Mouse (Mus musculus): ENCODE measurements around the gene Gabrr2. TPM values are rescaled to one million over a fixed set of nuclear protein-coding genes. Genes with fewer than 3 reads are reported as not detected.

Gene Gabrr2
- polyA plus RNA-seq, 1 experiment from 2014 or later = 0.67 TPM

DNA sequence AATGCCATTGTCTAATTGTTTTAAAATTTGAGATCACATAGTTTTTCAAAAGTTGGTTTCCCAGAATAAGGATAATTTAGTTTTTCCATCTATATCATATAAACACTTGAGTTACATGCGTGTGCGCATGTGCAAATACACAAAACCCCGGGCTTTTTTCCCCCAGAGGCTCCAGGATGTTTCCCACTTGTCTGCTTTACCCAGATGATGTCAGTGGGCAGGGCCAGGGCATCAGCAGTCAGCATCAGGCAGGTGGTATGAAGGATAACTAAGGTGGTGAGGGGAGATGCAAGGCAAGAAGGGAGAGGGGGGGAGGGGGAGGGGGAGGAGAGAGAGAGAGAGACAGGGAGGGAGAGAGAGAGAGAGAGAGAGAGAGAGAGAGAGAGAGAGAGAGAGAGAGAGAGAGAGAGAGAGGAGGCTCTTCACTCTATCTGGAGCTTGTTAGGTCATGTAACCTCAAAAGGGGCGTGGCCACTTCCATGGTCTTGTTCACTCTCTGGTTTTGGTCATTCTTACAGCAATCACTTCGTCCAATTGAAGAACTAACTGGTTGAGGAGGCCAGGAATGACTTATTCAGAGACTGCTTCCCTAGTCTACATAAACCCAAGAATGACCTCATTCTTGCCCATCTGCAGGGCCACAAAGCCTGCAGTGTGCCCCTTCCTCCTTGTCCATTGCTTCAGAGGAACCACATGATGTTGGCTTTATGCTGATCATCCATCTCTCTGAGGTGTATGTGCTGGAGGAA, 13.2 kb downstream of the Gabrr2 start:
- Histone ChIP-seq H3K4me1 (ENCODE audit: control insufficient read depth, insufficient read depth, low read length) (no peaks in the 10 kb centered on the region), H3K36me3 (ENCODE audit: control insufficient read depth, insufficient read depth, low read length) (no peaks in the 10 kb centered on the region), H3K4me2 (ENCODE audit: low read depth, low read length) (no peak overlapping the region), H3K4me3 (ENCODE audit: low read depth, low read length) (no peak overlapping the region), H3K9me3 (ENCODE audit: control insufficient read depth, low read length) (no peaks in the 10 kb centered on the region), H3K9ac (ENCODE audit: low read depth, low read length) (no peak overlapping the region), H3K27ac (replicated peaks; ENCODE audit: low read depth, low read length) (no peak overlapping the region), H3K27me3 (replicated peaks; ENCODE audit: control insufficient read depth, insufficient read depth, low read length) (no peaks in the 10 kb centered on the region)
- ATAC-seq (ENCODE audit: low read depth) = no peak
- no peak for DNase-seq (ENCODE audit: low spot score)
- WGBS = 79% methylated on average over 5 of the region's 5 CpGs

- H3K27ac ChIP-seq (replicated peaks; ENCODE audit: low read depth, low read length) = no peak overlapping the region
- H3K4me3 ChIP-seq (ENCODE audit: low read depth, low read length) = no peak overlapping the region
- WGBS = 74% methylated on average over 11 of the region's 11 CpGs
- H3K9me3 ChIP-seq (ENCODE audit: control insufficient read depth, low read length) = no peaks in the 10 kb centered on the region
- no peaks in the 10 kb centered on the region for H3K36me3 ChIP-seq (ENCODE audit: control insufficient read depth, insufficient read depth, low read length)
- ATAC-seq (ENCODE audit: low read depth) = no peak
- H3K4me1 ChIP-seq (ENCODE audit: control insufficient read depth, insufficient read depth, low read length) = no peaks in the 10 kb centered on the region
- H3K4me2 ChIP-seq (ENCODE audit: low read depth, low read length) = no peak overlapping the region
- no peak for DNase-seq (ENCODE audit: low spot score)
- H3K9ac ChIP-seq (ENCODE audit: low read depth, low read length) = no peak overlapping the region
- H3K27me3 ChIP-seq (replicated peaks; ENCODE audit: control insufficient read depth, insufficient read depth, low read length) = no peaks in the 10 kb centered on the region
Measured at GRCm38 (mm10) chr4:33077161-33077560, 14.4 kb downstream of the Gabrr2 start.

- 61% methylated on average over 8 of the region's 8 CpGs for WGBS
- no peak overlapping the region for H3K4me2 ChIP-seq (ENCODE audit: low read depth, low read length)
- no peak overlapping the region for H3K27ac ChIP-seq (replicated peaks; ENCODE audit: low read depth, low read length)
- ATAC-seq (ENCODE audit: low read depth) (no peak), DNase-seq (ENCODE audit: low spot score) (no peak)
- H3K4me1 ChIP-seq (ENCODE audit: control insufficient read depth, insufficient read depth, low read length) = no peaks in the 10 kb centered on the region
- no peaks in the 10 kb centered on the region for H3K36me3 ChIP-seq (ENCODE audit: control insufficient read depth, insufficient read depth, low read length)
- H3K27me3 ChIP-seq (replicated peaks; ENCODE audit: control insufficient read depth, insufficient read depth, low read length) = no peaks in the 10 kb centered on the region
- H3K4me3 ChIP-seq (ENCODE audit: low read depth, low read length) = no peak overlapping the region
- no peaks in the 10 kb centered on the region for H3K9me3 ChIP-seq (ENCODE audit: control insufficient read depth, low read length)
- no peak overlapping the region for H3K9ac ChIP-seq (ENCODE audit: low read depth, low read length)
Measured at GRCm38 (mm10) chr4:33077724-33078123, 14.9 kb downstream of the Gabrr2 start.

DNA sequence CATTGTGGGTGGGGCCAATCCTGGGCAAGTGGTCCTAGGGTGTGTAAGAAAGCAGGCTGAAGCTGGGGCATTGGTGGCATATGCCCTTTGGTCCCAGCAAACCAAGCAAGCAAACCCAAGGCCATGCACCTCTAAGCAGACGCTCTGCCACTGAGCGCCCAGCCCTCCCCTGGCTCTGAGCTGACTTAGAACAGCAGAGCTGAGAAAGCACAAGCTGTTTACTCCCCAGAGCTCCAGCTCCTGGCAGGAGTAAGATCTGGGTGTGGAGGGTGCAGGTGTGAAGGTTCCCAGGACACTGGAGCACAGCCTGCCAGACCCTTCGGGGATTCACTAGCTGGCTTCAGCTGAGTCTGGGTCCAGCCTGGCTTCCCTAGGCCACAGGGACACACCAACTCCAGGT, 15.7 kb downstream of the Gabrr2 start:
- 86% methylated on average over 3 of the region's 3 CpGs for WGBS
- Histone ChIP-seq H3K27me3 (replicated peaks; ENCODE audit: control insufficient read depth, insufficient read depth, low read length) (no peaks in the 10 kb centered on the region), H3K9me3 (ENCODE audit: control insufficient read depth, low read length) (no peaks in the 10 kb centered on the region), H3K27ac (replicated peaks; ENCODE audit: low read depth, low read length) (no peak overlapping the region), H3K4me2 (ENCODE audit: low read depth, low read length) (no peak overlapping the region), H3K9ac (ENCODE audit: low read depth, low read length) (no peak overlapping the region), H3K4me1 (ENCODE audit: control insufficient read depth, insufficient read depth, low read length) (no peaks in the 10 kb centered on the region), H3K4me3 (ENCODE audit: low read depth, low read length) (no peak overlapping the region), H3K36me3 (ENCODE audit: control insufficient read depth, insufficient read depth, low read length) (no peaks in the 10 kb centered on the region)
- no peak for ATAC-seq (ENCODE audit: low read depth)
- DNase-seq (ENCODE audit: low spot score) = no peak

DNA sequence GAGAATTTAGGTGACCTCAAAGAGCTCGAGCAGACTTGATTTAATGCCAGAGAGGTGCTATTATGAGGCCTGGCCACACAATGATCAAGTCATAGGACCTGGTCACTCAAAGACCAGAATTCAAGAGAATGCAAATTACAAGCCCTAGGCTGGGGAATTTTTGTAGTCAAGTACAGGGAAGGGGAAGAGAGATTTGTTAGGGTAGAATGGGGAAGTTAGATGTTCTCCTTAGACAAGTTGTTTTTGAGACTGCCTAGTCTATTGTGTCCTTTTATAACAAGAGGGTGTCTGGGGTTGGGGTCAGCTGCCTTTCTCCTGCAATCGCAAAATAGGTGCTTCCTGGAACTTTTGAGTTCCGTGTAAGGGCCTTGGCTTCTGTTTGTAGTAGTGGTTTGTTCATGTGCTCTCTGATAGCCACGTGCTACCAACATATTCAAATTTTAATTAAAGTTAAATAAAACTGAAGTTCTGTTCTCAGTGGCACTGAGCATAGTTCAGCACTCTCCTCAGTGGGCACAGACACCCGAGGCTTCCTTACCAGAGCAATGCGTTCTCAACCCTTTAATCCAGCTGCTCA, 36.4 kb downstream of the Gabrr2 start:
- DNase-seq (ENCODE audit: low spot score) = no peak
- no peak overlapping the region for H3K9ac ChIP-seq (ENCODE audit: low read depth, low read length)
- no peaks in the 10 kb centered on the region for H3K27me3 ChIP-seq (replicated peaks; ENCODE audit: control insufficient read depth, insufficient read depth, low read length)
- H3K4me1 ChIP-seq (ENCODE audit: control insufficient read depth, insufficient read depth, low read length) = no peaks in the 10 kb centered on the region
- no peaks in the 10 kb centered on the region for H3K9me3 ChIP-seq (ENCODE audit: control insufficient read depth, low read length)
- no peak overlapping the region for H3K4me3 ChIP-seq (ENCODE audit: low read depth, low read length)
- H3K36me3 ChIP-seq (ENCODE audit: control insufficient read depth, insufficient read depth, low read length) = no peaks in the 10 kb centered on the region
- ATAC-seq (ENCODE audit: low read depth) = no peak
- no peak overlapping the region for H3K4me2 ChIP-seq (ENCODE audit: low read depth, low read length)
- WGBS = 77% methylated on average over 6 of the region's 6 CpGs
- no peak overlapping the region for H3K27ac ChIP-seq (replicated peaks; ENCODE audit: low read depth, low read length)

DNA sequence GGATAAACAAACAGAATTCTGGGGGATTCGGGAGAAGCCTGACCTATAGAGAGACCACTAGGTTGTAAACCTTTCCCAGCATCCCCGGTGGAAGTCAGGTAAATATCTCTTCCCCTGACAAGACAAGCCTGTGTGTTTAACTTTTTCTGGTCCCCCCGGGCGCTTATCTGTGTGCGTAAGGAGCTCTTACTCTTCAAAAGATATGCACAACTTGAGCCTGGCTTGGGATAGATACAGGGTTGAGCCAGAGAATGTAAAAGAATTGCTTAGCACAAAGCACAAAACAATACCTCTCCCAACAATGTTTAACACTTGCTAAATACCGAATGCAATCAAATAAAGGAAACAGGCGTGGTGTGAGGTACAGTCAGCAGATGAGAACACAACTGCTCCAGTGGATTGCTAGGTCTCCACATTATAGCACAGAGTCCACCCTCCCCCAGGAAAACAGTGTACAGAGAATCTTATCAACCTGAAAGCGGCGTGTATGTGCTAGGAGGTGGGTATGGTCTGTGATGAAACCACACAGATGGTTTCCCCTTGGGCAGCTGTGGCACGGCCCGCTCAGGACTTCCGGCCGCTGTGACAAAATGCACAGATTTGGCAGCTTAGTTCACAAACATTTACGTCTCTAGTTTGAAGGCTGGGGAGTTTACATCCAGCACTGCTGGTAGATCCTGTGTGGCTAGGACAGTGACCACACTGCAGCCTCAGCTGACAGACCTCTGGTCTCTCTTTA, 47.1 kb downstream of the Gabrr2 start:
- WGBS = 74% methylated on average over 14 of the region's 14 CpGs
- Histone ChIP-seq H3K27ac (replicated peaks; ENCODE audit: low read depth, low read length) (no peak overlapping the region), H3K36me3 (ENCODE audit: control insufficient read depth, insufficient read depth, low read length) (no peaks in the 10 kb centered on the region), H3K4me3 (ENCODE audit: low read depth, low read length) (no peak overlapping the region), H3K4me1 (ENCODE audit: control insufficient read depth, insufficient read depth, low read length) (no peaks in the 10 kb centered on the region), H3K4me2 (ENCODE audit: low read depth, low read length) (no peak overlapping the region), H3K9ac (ENCODE audit: low read depth, low read length) (no peak overlapping the region), H3K9me3 (ENCODE audit: control insufficient read depth, low read length) (peaks cover 3% of the 10 kb centered on the region; the same call in 1 of the 2 replicates), H3K27me3 (replicated peaks; ENCODE audit: control insufficient read depth, insufficient read depth, low read length) (no peaks in the 10 kb centered on the region)
- ATAC-seq (ENCODE audit: low read depth) (no peak), DNase-seq (ENCODE audit: low spot score) (no peak)

DNA sequence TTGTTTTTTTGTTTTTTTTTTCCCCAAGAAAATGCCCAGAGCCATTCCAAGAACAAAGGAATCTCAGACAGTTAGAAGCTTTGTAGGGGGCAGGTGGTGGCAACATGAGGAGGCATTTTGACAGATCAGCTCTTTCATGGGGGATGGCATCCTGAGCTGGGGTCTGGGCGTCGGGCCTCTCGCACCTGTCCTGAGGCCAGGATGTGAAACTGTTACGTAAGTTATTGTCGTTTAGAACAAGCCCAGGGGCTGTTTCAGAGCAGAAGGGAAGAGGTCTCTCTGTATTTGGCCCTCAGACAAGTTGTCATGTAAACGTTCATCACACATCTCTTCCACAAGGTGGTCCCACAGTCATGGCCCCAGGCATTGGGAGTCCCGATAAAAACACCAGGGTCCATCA, 48.0 kb downstream of the Gabrr2 start:
- Histone ChIP-seq H3K4me3 (ENCODE audit: low read depth, low read length) (no peak overlapping the region), H3K4me1 (ENCODE audit: control insufficient read depth, insufficient read depth, low read length) (no peaks in the 10 kb centered on the region), H3K9ac (ENCODE audit: low read depth, low read length) (no peak overlapping the region), H3K4me2 (ENCODE audit: low read depth, low read length) (no peak overlapping the region), H3K27ac (replicated peaks; ENCODE audit: low read depth, low read length) (no peak overlapping the region), H3K9me3 (ENCODE audit: control insufficient read depth, low read length) (peaks cover 5% of the 10 kb centered on the region; the same call in 1 of the 2 replicates), H3K36me3 (ENCODE audit: control insufficient read depth, insufficient read depth, low read length) (no peaks in the 10 kb centered on the region), H3K27me3 (replicated peaks; ENCODE audit: control insufficient read depth, insufficient read depth, low read length) (no peaks in the 10 kb centered on the region)
- WGBS = 74% methylated on average over 7 of the region's 7 CpGs
- DNase-seq (ENCODE audit: low spot score) (no peak), ATAC-seq (ENCODE audit: low read depth) (no peak)

- Histone ChIP-seq H3K36me3 (ENCODE audit: control insufficient read depth, insufficient read depth, low read length) (no peaks in the 10 kb centered on the region), H3K4me3 (ENCODE audit: low read depth, low read length) (no peak overlapping the region), H3K27me3 (replicated peaks; ENCODE audit: control insufficient read depth, insufficient read depth, low read length) (no peaks in the 10 kb centered on the region), H3K27ac (replicated peaks; ENCODE audit: low read depth, low read length) (no peak overlapping the region), H3K9ac (ENCODE audit: low read depth, low read length) (no peak overlapping the region), H3K9me3 (ENCODE audit: control insufficient read depth, low read length) (peaks cover 5% of the 10 kb centered on the region; the same call in 1 of the 2 replicates), H3K4me1 (ENCODE audit: control insufficient read depth, insufficient read depth, low read length) (no peaks in the 10 kb centered on the region), H3K4me2 (ENCODE audit: low read depth, low read length) (no peak overlapping the region)
- DNase-seq (ENCODE audit: low spot score) (no peak), ATAC-seq (ENCODE audit: low read depth) (no peak)
- 85% methylated on average over 9 of the region's 9 CpGs for WGBS
Measured at GRCm38 (mm10) chr4:33111358-33111757, 48.6 kb downstream of the Gabrr2 start.

All from embryonic facial prominence, embryonic 14.5 days (tissue).